Mouse (Mus musculus): Measurements from ENCODE around the gene Nanos2. TPM values are rescaled to one million over a fixed set of nuclear protein-coding genes. Genes with fewer than 3 reads are reported as not detected.

Nanos2 gene
- total RNA-seq (2023): not detected

GRCm38 (mm10) chr7:18987100-18987499 is at the start of gene Nanos2:
TSS of gene Nanos2 (plus strand) at chr7:18987400.

GRCm38 (mm10) chr7:18990601-18991295 is 3.5 kb downstream of the Nanos2 start, which contains the start of gene Mypop:
TSS of gene Mypop (plus strand) at chr7:18991245.

GRCm38 (mm10) chr7:19003902-19004630 is 16.9 kb downstream of the Nanos2 start, which contains the start of gene Irf2bp1:
TSS of gene Irf2bp1 (plus strand) at chr7:19004044.

GRCm38 (mm10) chr7:19023357-19023814 is 36.2 kb downstream of the Nanos2 start, which contains the start of gene Foxa3:
TSS of gene Foxa3 (minus strand) at chr7:19023538.

GRCm38 (mm10) chr7:19024096-19024506 is 36.9 kb downstream of the Nanos2 start, which contains the start of gene Sympk:
TSS of gene Sympk (plus strand) at chr7:19024377.

Other genes with a start within 250 kb of the Nanos2 start
- gene Psg19, start 188.9 kb upstream of the Nanos2 start, total RNA-seq (2023): not detected
- gene Psg17, start 165.8 kb upstream of the Nanos2 start, total RNA-seq (2023): not detected
- gene Mill2, start 147.4 kb upstream of the Nanos2 start, total RNA-seq (2023): not detected
- 100 to 1,000 TPM; 229 to 265 TPM for gene Pglyrp1, start 116.1 kb upstream of the Nanos2 start, total RNA-seq (2023)
- 10 to 100 TPM; 21.1 to 24.7 TPM for gene Ccdc61, start 77.0 kb upstream of the Nanos2 start, total RNA-seq (2023)
- under 1 TPM in 1 of 2 experiments, not detected in 1; 0.05 TPM for gene Nova2, start 61.5 kb upstream of the Nanos2 start, total RNA-seq (2023)
- 1 to 10 TPM in 1 of 2 experiments, under 1 TPM in 1; 0.79 to 1.0 TPM for gene Mypop, start 3.8 kb downstream of the Nanos2 start, total RNA-seq (2023)
- 10 to 100 TPM; 16.4 to 17.3 TPM for gene Irf2bp1, start 16.6 kb downstream of the Nanos2 start, total RNA-seq (2023)
- not detected for gene Foxa3, start 36.1 kb downstream of the Nanos2 start, total RNA-seq (2023)
- 10 to 100 TPM; 77.6 to 77.8 TPM for gene Sympk, start 37.0 kb downstream of the Nanos2 start, total RNA-seq (2023)
- not detected for gene Rsph6a, start 67.3 kb downstream of the Nanos2 start, total RNA-seq (2023)
- 1 to 10 TPM; 2.5 to 5.0 TPM for gene Dmwd, start 88.8 kb downstream of the Nanos2 start, total RNA-seq (2023)
- gene Dmpk, start 96.4 kb downstream of the Nanos2 start, total RNA-seq (2023): 10 to 100 TPM; 55.7 to 63.9 TPM
- under 1 TPM; 0.58 to 0.73 TPM for gene Six5, start 107.2 kb downstream of the Nanos2 start, total RNA-seq (2023)
- gene Gm4969, start 131.0 kb downstream of the Nanos2 start, total RNA-seq (2023): not detected
- 10 to 100 TPM; 15.2 to 15.6 TPM for gene Fbxo46, start 132.5 kb downstream of the Nanos2 start, total RNA-seq (2023)
- gene Qpctl, start 161.9 kb downstream of the Nanos2 start, total RNA-seq (2023): 1 to 10 TPM; 9.0 to 9.4 TPM
- gene Snrpd2, start 162.3 kb downstream of the Nanos2 start, total RNA-seq (2023): 10 to 100 TPM; 51.0 to 53.8 TPM
- not detected for gene Gipr, start 178.7 kb downstream of the Nanos2 start, total RNA-seq (2023)
- 10 to 100 TPM; 21.4 to 22.2 TPM for gene Eml2, start 189.0 kb downstream of the Nanos2 start, total RNA-seq (2023)
- gene Gpr4, start 225.1 kb downstream of the Nanos2 start, total RNA-seq (2023): not detected
- 10 to 100 TPM; 44.6 to 45.7 TPM for gene Opa3, start 240.9 kb downstream of the Nanos2 start, total RNA-seq (2023)